Mouse (Mus musculus): ENCODE results near the gene Tepp. TPM values are rescaled to one million over a fixed set of nuclear protein-coding genes. Genes with fewer than 3 reads are reported as not detected.
A peak's percentile ranks its signal among the peaks of the same experiment; 100 is the strongest.

Tepp gene
- 1.8 and 2.2 TPM in 2 replicates for polyA plus RNA-seq (2015; fragmentation: Nextera tagmentation; extraction: Ambion mirVana)

- H3K9ac ChIP-seq, result no peak within 1 kb of the TSS
- H3K27me3 ChIP-seq (replicated peaks), result no peaks in the 10 kb centered on the region
- 17% methylated on average over 6 of the region's 6 CpGs for WGBS
- peaks cover 8% of the 10 kb centered on the region for H3K4me1 ChIP-seq
- no peaks in the 10 kb centered on the region for H3K36me3 ChIP-seq (replicated peaks)
- no peak within 1 kb of the TSS for H3K4me2 ChIP-seq
- H3K4me3 ChIP-seq, result no peak within 1 kb of the TSS
- H3K9me3 ChIP-seq, result no peaks in the 10 kb centered on the region
- ATAC-seq (replicated peaks), result peak; percentile 50; the same call in 1 of the 2 replicates
- 0 out of 2 replicates have a peak within 1 kb of the TSS, but pooled peaks have one; percentile 28 for H3K27ac ChIP-seq
These were observed at the start of gene Tepp for GRCm38 (mm10) chr8:95310342-95310970. Tepp (plus strand) TSS chr8:95310566.

GRCm38 (mm10) chr8:95262181-95262580 lies 48.2 kb upstream of the Tepp start:
- H3K4me1 ChIP-seq, result no peaks in the 10 kb centered on the region
- no peaks in the 10 kb centered on the region for H3K36me3 ChIP-seq (replicated peaks)

GRCm38 (mm10) chr8:95270501-95270900 lies 39.9 kb upstream of the Tepp start:
- H3K27me3 ChIP-seq (replicated peaks), result no peaks in the 10 kb centered on the region
- H3K4me3 ChIP-seq, result no peak overlapping the region
- H3K4me1 ChIP-seq, result no peaks in the 10 kb centered on the region
- no peak for ATAC-seq (replicated peaks)
- no peaks in the 10 kb centered on the region for H3K36me3 ChIP-seq (replicated peaks)
- H3K9ac ChIP-seq, result no peak overlapping the region
- no peak overlapping the region for H3K27ac ChIP-seq
- no peaks in the 10 kb centered on the region for H3K9me3 ChIP-seq
- H3K4me2 ChIP-seq, result no peak overlapping the region
- 61% methylated on average over 12 of the region's 12 CpGs for WGBS

More at GRCm38 (mm10) chr8:95262181-95262580, 48.2 kb upstream of the Tepp start:
- Histone ChIP-seq H3K27me3 (replicated peaks) (no peaks in the 10 kb centered on the region), H3K4me2 (no peak overlapping the region), H3K9me3 (no peaks in the 10 kb centered on the region), H3K4me3 (no peak overlapping the region), H3K9ac (no peak overlapping the region), H3K27ac (no peak overlapping the region)
- no peak for ATAC-seq (replicated peaks)
- 74% methylated on average over 2 of the region's 2 CpGs for WGBS

GRCm38 (mm10) chr8:95271841-95272240 lies 38.5 kb upstream of the Tepp start:
- 29% methylated on average over 4 of the region's 4 CpGs for WGBS
- ATAC-seq (replicated peaks), result no peak
- Histone ChIP-seq H3K9ac (no peak overlapping the region), H3K27me3 (replicated peaks) (no peaks in the 10 kb centered on the region), H3K9me3 (no peaks in the 10 kb centered on the region), H3K36me3 (replicated peaks) (no peaks in the 10 kb centered on the region), H3K4me2 (no peak overlapping the region), H3K27ac (no peak overlapping the region), H3K4me3 (no peak overlapping the region), H3K4me1 (no peaks in the 10 kb centered on the region)

- 40% methylated on average over 2 of the region's 2 CpGs for WGBS
- Histone ChIP-seq H3K27me3 (replicated peaks) (no peaks in the 10 kb centered on the region), H3K9ac (no peak overlapping the region), H3K27ac (no peak overlapping the region), H3K4me3 (no peak overlapping the region), H3K9me3 (no peaks in the 10 kb centered on the region), H3K36me3 (replicated peaks) (no peaks in the 10 kb centered on the region), H3K4me1 (no peaks in the 10 kb centered on the region), H3K4me2 (no peak overlapping the region)
- ATAC-seq (replicated peaks), result no peak
These were observed 37.5 kb upstream of the Tepp start for GRCm38 (mm10) chr8:95272871-95273270.

GRCm38 (mm10) chr8:95281493-95281892 lies 28.9 kb upstream of the Tepp start:
- Histone ChIP-seq H3K9ac (no peak overlapping the region), H3K36me3 (replicated peaks) (no peaks in the 10 kb centered on the region), H3K4me2 (no peak overlapping the region), H3K4me1 (peaks cover 8% of the 10 kb centered on the region; the same call in 1 of the 2 replicates), H3K4me3 (no peak overlapping the region), H3K9me3 (no peaks in the 10 kb centered on the region), H3K27me3 (replicated peaks) (no peaks in the 10 kb centered on the region), H3K27ac (peak overlapping the region; percentile 32)
- 50% methylated on average over 5 of the region's 5 CpGs for WGBS
- ATAC-seq (replicated peaks), result peak; percentile 88

- Histone ChIP-seq H3K9ac (no peak overlapping the region), H3K4me2 (no peak overlapping the region), H3K4me1 (no peaks in the 10 kb centered on the region), H3K4me3 (no peak overlapping the region), H3K27me3 (replicated peaks) (no peaks in the 10 kb centered on the region), H3K27ac (no peak overlapping the region), H3K9me3 (no peaks in the 10 kb centered on the region), H3K36me3 (replicated peaks) (no peaks in the 10 kb centered on the region)
- ATAC-seq (replicated peaks), result no peak
- 82% methylated on average over 6 of the region's 6 CpGs for WGBS
These were observed 21.2 kb upstream of the Tepp start for GRCm38 (mm10) chr8:95289066-95289650.

- H3K4me3 ChIP-seq, result no peak overlapping the region
- WGBS, result 83% methylated on average over 11 of the region's 11 CpGs
- H3K4me2 ChIP-seq, result no peak overlapping the region
- no peak overlapping the region for H3K9ac ChIP-seq
- H3K27ac ChIP-seq, result no peak overlapping the region
- H3K27me3 ChIP-seq (replicated peaks), result no peaks in the 10 kb centered on the region
- no peak for ATAC-seq (replicated peaks)
- no peaks in the 10 kb centered on the region for H3K9me3 ChIP-seq
- no peaks in the 10 kb centered on the region for H3K4me1 ChIP-seq
- no peaks in the 10 kb centered on the region for H3K36me3 ChIP-seq (replicated peaks)
These were observed 17.2 kb upstream of the Tepp start for GRCm38 (mm10) chr8:95293172-95293571.

GRCm38 (mm10) chr8:95293891-95294290 lies 16.5 kb upstream of the Tepp start:
- no peak for ATAC-seq (replicated peaks)
- no peak overlapping the region for H3K9ac ChIP-seq
- no peak overlapping the region for H3K4me2 ChIP-seq
- H3K27me3 ChIP-seq (replicated peaks), result no peaks in the 10 kb centered on the region
- H3K4me3 ChIP-seq, result no peak overlapping the region
- no peaks in the 10 kb centered on the region for H3K4me1 ChIP-seq
- 72% methylated on average over 7 of the region's 7 CpGs for WGBS
- H3K9me3 ChIP-seq, result no peaks in the 10 kb centered on the region
- H3K27ac ChIP-seq, result no peak overlapping the region
- no peaks in the 10 kb centered on the region for H3K36me3 ChIP-seq (replicated peaks)

- Histone ChIP-seq H3K27me3 (replicated peaks) (no peaks in the 10 kb centered on the region), H3K4me3 (no peak overlapping the region), H3K36me3 (replicated peaks) (no peaks in the 10 kb centered on the region), H3K4me2 (no peak overlapping the region), H3K9ac (no peak overlapping the region), H3K27ac (no peak overlapping the region), H3K9me3 (no peaks in the 10 kb centered on the region), H3K4me1 (no peaks in the 10 kb centered on the region)
- no peak for ATAC-seq (replicated peaks)
- WGBS, result 27% methylated on average over 5 of the region's 5 CpGs
These were observed 8.0 kb upstream of the Tepp start for GRCm38 (mm10) chr8:95302410-95302809.

GRCm38 (mm10) chr8:95305526-95305925 lies 4.8 kb upstream of the Tepp start:
- Histone ChIP-seq H3K36me3 (replicated peaks) (no peaks in the 10 kb centered on the region), H3K9me3 (no peaks in the 10 kb centered on the region), H3K4me1 (peaks cover 3% of the 10 kb centered on the region), H3K4me3 (no peak overlapping the region), H3K27me3 (replicated peaks) (no peaks in the 10 kb centered on the region), H3K4me2 (no peak overlapping the region), H3K9ac (no peak overlapping the region), H3K27ac (no peak overlapping the region)
- ATAC-seq (replicated peaks), result no peak
- WGBS, result 79% methylated on average over 4 of the region's 4 CpGs

GRCm38 (mm10) chr8:95306431-95306830 lies 3.9 kb upstream of the Tepp start, which contains the start of gene Cngb1:
Cngb1 (minus strand) TSS chr8:95306585.
- no peak within 1 kb of the TSS for H3K4me2 ChIP-seq
- no peaks in the 10 kb centered on the region for H3K27me3 ChIP-seq (replicated peaks)
- 37% methylated on average over 6 of the region's 6 CpGs for WGBS
- H3K9me3 ChIP-seq, result no peaks in the 10 kb centered on the region
- no peak for ATAC-seq (replicated peaks)
- no peak within 1 kb of the TSS for H3K9ac ChIP-seq
- no peaks in the 10 kb centered on the region for H3K36me3 ChIP-seq (replicated peaks)
- peaks cover 8% of the 10 kb centered on the region for H3K4me1 ChIP-seq
- H3K4me3 ChIP-seq, result no peak within 1 kb of the TSS
- no peak within 1 kb of the TSS for H3K27ac ChIP-seq

GRCm38 (mm10) chr8:95312836-95313235 lies 2.5 kb downstream of the Tepp start:
- WGBS, result 72% methylated on average over 18 of the region's 18 CpGs
- Histone ChIP-seq H3K4me1 (peaks cover 8% of the 10 kb centered on the region), H3K36me3 (replicated peaks) (no peaks in the 10 kb centered on the region), H3K27me3 (replicated peaks) (no peaks in the 10 kb centered on the region), H3K4me2 (no peak overlapping the region), H3K9me3 (no peaks in the 10 kb centered on the region), H3K27ac (no peak overlapping the region), H3K9ac (no peak overlapping the region), H3K4me3 (no peak overlapping the region)
- no peak for ATAC-seq (replicated peaks)

All from midbrain, embryonic 15.5 days (tissue).